Mouse (Mus musculus) hematopoietic stem cell, adult 5-6 weeks (primary cell): ENCODE data around the gene Nrip1. TPM values are rescaled to one million over a fixed set of nuclear protein-coding genes. Genes with fewer than 3 reads are reported as not detected.

Experiments used
- ATAC-seq, 2 experiments: fragments of 125-278 bp in 1 of 2; replicated peaks in 1 of 2; 2 replicates each; pipeline ENCODE4 v1.8.0; 2016 to 2017; ENCODE audit warnings: inconsistent platforms in 2 of 2, mild to moderate bottlenecking in 2 of 2, moderate number of reproducible peaks in 2 of 2, low read depth in 1 of 2, moderate TSS enrichment in 1 of 2; ENCODE audit not compliant: low FRiP score in 2 of 2, poor library complexity in 2 of 2, severe bottlenecking in 2 of 2, insufficient read depth in 1 of 2, low TSS enrichment in 1 of 2
- total RNA-seq: library from RNA; stranded (forward); fragments of 172-1452, 232-1000 nt; gene quantifications from 2 replicates; pipeline ENCODE4 v1.2.3, GENCODE M21; 2017

The Nrip1 gene
- total RNA-seq, 1 experiment from 2014 or later = 66.5 TPM

DNA sequence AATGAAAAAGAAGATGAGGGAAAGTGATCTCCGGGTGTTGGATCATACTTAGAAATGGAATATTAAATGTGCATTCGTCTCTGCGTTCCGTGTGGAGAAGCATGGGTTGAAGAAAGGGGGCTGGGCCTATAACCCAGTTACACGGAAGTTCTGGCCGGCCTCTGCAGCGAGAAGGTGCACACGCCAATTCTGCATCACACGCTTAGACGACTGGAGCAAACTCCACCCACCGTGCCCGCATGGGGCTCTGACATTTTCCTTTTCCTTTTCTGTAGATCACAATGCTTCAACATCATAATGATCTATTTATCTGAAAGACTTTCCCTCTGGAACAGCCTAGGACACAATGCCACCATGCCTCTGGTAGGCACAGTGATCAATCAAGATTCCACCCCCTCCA, 16.5 kb downstream of the Nrip1 start:
- no peak for ATAC-seq

DNA sequence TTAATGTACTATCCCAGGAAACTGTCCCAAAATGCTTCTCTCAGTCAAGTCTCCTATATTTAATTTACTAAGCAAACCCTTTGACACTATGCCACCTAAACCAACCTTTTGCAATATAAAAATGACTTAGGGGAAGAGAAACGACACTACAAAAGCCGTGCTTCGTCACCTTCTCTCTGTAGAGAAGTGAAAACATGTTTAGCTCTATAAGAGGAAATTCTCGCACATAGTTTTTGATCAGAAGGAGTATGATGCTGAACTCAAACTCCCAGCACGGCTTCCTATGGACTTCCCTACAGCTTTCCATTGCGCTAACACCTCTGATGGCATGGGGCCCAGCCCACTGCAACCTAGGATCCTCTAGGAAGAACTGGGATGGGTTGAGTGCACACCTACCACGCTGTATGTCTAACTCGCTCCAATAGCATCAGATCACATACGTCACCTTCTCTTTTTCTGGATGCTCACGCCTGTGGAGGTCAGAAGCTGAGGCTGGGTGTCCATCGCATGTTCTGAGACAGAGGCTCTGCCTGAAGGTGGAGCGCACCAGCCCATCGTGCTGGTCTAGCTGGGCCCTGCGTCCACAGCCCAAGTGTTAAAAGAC, 17.6 kb downstream of the Nrip1 start:
- 0 out of 4 replicates have a peak, but pooled peaks of 1 of the 2 experiments have one; percentile 13 for ATAC-seq

DNA sequence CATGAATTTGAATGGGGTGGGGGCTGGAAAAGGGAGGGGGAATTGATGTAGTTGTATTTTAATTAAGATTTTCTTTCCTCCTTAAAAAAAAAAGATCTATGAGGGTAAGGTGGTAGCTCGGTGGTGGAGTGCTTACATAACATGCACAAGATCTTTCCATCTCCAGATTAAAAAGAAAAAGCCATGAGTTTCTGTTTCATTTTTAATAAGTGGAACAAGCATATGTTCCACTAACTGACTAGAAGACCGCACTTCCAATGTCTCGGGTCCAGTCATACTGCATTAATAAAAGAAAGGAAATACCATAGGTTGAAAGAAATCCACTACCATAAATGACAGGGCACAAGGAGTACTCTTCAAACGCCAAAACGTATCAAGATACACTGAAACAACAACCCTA, 18.4 kb downstream of the Nrip1 start:
- peak; percentile 44 to 60; a peak in 2 of 4 replicates for ATAC-seq

DNA sequence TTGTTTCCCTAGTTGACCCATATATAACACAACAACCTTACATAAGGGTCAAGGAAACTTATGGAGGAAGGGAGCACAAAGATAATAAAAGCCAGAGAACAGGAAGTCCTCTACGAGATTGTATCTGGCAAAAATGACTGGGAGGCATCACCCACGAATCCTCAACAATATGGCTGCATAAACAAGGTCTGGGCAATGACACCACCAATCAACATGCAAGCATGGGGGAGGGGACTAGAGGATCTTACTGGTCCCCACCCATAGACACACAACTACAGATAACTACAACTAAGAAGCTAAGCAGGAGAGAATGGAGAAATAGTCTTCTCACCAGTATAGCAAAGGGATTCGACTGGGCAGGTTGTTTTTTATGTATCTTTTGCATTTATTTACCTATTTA, 18.8 kb downstream of the Nrip1 start:
- no peak for ATAC-seq

DNA sequence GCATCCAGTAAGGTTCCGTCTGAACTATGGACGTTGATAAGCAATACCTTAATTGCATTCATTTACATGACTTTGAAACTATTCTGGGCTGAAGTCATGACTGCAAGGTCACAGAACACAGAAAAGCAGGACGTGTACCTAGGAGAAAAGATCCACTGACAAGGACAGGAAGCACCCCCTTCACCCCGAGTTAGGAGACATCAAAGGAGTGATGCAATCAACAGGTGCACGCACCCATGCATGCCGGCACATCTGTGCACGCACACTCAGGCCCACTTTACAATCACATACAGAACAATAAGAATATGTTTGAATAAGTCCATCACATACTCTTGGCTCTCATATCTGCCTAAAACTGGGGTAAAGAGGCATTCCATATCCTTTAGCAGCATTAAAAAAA, 19.3 kb downstream of the Nrip1 start:
- ATAC-seq = no peak

DNA sequence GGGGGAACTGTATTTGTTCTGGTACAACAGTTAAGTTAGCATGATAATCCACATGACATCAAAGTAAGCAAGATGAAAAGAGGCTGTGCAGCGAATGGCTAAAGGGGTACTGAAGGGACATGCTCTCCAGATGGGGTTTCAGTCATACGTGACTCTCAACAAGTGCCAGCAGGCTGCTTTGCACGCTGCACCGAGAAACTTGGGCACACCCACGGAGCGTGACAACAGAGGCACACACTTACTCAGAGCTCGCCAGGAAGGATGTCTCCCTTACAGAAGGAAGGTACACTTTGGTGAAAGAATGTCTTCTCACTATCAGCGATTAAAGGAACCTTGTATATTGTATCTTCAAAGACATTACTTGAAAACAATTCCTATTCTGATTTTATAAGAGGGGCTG, 22.7 kb downstream of the Nrip1 start:
- no peak for ATAC-seq

DNA sequence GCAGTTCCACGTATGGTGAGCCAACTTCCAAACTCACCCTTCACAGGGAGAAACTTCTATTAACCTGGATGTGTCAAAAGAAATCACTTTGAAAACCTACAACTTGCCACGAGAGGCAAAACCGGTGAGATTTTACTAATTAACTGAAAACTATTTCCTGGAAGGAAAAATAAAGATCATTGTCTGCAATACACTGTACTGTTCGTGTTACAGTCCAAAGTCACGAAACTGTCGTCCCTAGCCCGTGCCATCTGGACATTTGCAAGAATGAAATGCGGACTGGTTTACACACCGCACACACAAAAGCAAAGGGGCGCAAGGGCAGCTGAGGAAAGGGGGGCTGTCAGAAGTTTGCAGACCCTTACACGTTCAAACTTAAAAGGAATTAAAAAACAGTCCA, 24.6 kb downstream of the Nrip1 start:
- ATAC-seq = no peak

DNA sequence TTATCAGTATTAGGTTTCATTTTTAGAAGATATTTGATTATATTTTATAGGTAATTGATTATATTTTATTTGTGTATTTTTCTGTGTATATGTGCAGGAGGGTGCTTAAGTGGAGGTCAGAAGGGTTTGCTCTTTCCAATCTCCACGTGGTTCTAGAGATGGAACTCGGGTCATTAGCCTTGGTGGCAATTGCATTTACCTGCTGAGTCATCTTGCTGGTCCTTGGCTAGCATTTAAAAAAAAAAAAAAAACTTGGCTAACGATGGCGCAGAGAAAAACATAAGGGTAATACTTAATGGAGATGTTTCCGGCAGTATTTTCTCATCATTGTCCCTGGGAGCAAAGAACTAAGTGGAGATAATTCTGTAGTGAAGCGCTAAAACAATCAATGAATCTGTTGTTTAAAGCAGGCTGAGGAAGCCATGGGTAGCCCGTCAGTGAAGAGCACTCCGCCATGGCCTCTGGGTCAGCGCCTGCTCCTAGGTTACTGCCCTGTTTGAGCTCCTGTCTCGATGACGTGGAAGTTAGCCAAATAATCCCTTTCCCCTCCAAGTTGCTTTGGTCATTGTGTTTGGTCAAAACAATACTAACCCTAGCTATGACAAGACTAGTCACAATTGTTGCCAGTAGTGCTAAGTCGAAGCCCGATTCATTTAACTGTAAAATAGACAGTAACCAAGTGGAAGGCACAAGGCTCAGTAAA, 25.8 kb downstream of the Nrip1 start:
- ATAC-seq = no peak

DNA sequence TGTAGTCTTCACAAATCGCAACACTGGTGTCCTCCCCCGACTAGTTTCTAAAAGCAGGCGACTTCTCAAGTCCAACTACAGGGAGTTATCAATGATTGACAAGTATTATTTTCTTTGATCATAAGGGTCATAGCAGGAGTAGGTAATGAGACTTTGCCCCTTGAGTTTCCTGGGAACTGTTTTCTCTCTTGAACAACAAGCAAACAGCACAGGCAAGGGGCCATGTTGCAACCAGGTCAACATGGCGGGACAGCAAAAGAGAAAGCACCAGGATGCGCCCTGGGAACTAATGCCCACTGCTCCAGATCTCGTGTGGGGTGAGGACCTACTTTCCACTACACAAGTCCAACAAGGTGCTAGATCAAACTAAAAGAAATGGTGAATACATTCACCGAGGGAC, 27.3 kb downstream of the Nrip1 start:
- ATAC-seq = no peak

DNA sequence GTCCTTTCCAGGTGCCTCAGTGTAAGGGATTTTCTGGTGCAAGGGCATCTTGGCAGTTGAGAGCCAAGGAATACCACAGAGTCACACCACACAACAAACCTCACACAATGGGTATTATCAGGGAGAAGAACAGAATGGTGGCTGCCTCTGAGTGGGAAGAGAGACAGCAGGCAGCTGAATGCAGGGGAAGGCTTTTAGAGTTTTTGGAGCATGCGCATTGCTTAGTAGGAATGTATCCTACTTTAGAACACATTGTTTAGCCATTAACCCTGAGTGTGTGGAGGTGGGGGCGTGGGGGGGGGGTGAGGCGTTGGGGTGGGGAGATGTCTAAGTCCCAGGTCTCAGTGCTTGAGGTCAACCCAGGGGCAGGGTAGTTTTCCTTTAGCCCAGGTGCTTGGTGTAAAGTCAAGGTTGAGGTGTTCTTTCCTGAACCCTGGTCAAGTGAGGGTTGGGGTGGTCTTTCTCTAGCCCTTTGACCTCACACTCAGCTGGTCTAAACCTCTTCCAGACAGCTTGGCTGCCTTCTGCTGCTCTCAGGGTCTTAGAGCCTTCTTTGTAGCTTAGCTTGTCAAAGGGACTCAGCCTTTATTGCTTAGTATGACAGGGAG, 28.8 kb downstream of the Nrip1 start:
- ATAC-seq = no peak

DNA sequence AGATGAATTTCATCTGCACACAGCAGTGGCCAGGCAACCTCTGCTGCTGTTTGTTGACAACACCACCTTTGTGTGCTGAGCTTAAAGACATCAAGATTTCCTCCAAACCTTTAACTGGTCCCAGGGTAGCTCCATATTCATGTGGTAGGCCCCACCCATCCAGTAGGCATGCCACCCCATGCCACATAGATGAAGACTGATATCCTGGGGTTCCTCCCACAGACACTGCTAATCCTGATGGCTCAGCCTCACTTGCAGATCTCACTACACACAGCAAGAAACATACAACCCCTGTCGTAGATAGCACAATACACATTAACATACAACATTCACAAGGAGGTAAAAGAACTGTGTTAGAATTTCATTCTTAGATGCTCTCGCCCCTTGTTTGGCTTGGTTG, 29.6 kb downstream of the Nrip1 start:
- ATAC-seq = no peak

DNA sequence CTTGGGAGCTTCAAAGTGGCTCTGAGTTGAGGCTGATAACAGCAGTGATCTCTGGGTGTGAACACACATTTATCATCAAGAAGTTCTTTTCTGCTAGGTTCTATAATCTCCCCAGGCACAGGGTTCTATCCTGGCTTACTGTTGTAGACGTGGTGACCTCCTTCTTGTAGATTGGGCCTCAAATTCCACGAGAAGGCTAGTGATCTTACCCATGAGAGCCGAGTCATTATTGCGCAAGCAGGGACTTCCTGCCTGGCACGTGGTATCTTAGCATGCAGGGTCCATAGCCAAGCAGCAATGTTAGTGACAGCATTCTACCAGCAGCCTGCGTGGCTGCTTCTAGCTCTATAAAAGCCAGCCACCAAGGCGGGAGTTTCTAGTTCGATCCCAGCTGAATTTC, 32.0 kb downstream of the Nrip1 start:
- ATAC-seq = peak; percentile 77 to 79

DNA sequence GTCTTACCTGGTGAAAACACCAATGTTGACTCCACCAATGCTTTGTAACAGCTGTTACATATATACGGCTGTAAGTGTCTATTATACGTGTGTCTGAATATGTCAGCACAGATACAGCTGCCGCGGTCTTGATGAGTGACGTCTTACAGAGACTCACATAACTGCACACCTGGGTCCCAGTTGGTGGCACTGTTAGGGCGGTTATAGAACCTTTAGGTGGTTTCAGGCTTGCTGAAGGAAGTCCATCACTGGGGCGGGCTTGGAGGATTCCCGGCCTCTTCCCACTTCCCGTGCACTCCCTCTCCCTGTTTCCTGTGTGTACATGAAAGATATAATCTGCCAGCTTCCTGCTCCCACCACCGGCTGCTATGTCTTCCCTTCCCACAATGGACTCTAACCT, 34.4 kb downstream of the Nrip1 start:
- ATAC-seq = no peak

DNA sequence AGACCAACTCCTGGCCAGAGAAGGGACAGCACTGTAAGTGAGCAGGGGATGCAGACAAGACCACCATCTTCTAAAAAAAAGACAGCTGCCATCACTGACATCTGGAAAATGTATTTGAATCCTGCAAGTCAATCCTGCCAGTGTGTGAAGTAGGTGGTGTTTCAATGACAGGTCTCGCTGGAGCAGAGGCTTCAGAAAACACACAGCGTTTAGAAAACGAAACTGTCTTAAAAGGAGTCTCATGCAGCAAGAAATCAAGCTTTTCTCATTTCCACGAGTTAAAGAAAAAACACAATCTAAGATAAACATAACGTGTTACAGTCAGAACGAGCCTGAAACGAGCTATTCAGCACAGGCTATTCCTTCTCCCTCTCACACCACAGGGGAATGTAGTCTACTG, 36.3 kb downstream of the Nrip1 start:
- ATAC-seq = no peak

DNA sequence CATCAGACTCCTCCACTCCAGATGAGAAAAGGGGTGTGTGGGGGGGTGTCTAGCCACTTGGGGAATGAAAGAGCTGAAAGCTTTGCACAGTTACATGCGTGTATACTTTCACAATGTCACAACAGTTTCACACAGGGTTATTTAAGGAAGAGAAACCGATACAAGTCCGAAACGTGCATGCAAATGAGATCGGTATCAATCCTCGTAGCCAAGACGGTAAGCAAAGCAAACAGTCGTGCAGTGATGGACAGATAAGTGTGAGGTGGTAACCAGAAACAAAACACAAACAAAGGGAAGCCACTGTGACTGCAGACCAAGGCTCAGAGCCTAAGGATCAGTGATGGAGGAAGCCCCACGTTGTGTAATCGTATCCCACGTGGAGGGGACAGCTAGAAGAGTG, 36.7 kb downstream of the Nrip1 start:
- ATAC-seq = peak in 1 of 2 experiments; percentile 18; a peak in 1 of 4 replicates

DNA sequence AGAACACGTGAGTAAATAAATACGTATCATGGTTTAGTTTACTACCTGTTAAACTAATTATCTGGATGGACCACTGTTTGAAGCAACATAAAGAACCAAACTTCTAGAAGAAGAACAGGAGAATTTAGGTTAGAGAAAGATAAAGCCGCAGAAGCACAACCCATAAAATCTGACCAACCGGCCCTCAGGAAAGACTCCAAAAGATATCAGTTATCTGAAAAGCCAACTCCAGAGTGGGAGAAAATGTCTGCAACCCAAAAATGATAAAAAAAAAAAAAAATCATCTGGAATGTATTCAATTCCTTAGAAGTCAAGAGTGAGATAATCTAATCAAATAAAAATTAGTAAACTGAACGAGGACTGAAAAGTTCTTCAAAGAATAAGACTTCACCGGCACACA, 37.7 kb downstream of the Nrip1 start:
- no peak for ATAC-seq

DNA sequence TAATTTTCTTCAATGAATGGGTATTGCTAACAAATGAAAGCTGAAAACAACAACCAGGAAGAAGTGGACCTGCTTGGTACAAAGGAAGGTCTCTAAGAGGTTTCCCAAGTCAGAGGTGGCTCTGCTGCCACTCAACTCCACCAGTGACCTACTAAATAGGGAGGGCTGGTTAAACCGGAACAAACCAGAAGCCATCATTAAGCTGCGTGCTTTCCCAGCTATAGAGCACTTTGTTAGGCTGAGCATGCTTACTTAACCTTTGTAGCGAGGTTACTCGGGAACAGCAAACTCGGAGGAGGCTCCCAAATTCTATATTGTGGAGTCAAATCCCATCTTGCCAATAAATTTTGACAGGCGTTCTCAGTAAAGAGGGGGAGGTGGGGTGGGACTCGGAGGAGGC, 41.5 kb downstream of the Nrip1 start:
- ATAC-seq = no peak

DNA sequence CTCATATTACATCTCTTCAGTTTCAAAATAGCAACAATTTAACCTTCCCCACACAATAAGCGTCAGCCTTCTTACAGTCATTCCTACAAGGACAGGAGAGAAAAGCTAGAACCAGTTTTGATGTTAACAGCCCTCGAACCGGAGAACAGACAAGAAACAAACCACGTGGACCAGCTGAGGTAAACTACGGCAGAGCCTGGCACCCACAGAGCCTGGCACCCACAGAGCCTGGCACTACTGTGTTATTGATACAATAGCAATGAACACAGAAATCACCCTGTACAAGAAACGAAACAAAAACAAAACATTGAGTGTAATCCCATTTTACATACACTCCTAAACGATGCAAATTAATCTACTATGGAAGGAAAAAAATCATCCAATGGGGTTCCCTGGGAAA, 42.4 kb downstream of the Nrip1 start:
- no peak for ATAC-seq

DNA sequence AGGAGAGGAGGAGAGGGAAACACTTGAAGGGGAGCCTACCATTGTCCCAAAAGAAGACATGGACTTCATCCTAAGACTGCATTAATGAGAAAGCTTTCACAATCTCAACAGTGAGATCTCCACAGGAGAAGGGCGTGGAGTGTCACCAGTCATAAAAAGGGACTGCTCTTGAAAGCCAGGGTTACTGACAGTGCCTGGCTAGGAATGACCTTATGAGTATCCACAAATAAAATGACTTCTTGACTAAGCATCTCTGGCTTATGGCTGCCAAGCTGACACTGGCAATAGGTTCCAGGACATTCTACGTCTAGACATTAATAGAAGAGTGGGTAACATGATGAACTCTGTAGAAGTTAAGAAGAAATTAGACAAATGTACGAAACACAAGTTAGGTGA, 48.3 kb downstream of the Nrip1 start:
- no peak for ATAC-seq
